Mouse (Mus musculus) kidney, adult 2 months (tissue): ENCODE results near the gene Qars.

ENCODE experiments used
- CTCF ChIP-seq: fragments of 200-500 bp; conservative IDR thresholded peaks from 2 replicates; pipeline ENCODE4 v1.5.1; 2011; ENCODE audit warnings: low read depth, mild to moderate bottlenecking, control low read depth, low read length, moderate library complexity, mixed read lengths; ENCODE audit not compliant: insufficient read depth, insufficient read length
- POLR2A ChIP-seq: fragments of 200-500 bp; IDR thresholded peaks from one replicate; pipeline ENCODE4 v1.6.1; 2011; ENCODE audit warnings: low read depth, low read length, control low read depth

GRCm38 (mm10) chr9:108525400-108525799 lies 17.9 kb downstream of the Qars start:
- TF ChIP-seq CTCF (no peak), POLR2A (no peak)
